Mouse (Mus musculus): Measurements from ENCODE around the gene Steap3.

Steap3 gene

DNA sequence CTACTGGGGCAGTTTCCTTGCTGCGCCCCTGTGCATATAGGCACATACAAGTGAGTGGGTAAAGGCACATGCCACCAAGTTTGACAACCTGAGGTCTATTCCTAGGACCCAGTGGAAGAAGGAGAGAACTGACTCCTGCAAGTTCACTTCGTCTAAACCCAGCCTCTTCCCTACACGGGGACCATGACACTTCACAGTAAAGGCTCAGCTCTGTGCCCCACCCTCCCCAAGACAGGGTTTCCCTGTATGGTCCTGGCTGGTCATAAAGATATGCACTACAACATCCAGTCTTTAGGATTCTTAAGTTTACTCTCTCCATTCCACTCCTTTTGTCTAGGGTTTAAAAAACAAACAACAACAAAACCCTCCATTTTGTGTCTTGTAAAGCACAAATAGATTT is 21.9 kb downstream of the Steap3 start:
- DNase-seq (ENCODE audit: low spot score): no peak

DNA sequence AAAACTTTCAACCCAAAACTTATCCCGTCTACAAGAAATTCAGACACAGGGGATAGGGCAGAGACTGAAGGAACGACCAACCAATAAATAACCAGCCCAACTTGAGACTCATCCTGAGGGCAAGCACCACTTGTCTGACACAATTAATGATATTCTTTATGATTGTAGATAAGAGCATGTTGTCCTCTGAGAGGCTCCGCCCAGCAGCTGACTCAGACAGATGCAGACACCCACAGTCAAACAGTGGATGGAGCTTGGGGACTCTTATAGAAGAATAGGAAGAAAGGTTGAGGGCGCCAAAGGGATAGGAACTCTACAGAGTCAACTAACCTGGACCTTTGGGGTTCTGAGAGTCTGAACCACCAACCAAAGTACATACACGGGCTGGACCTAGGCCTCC is 22.7 kb downstream of the Steap3 start:
- no peak for DNase-seq (ENCODE audit: low spot score)

DNA sequence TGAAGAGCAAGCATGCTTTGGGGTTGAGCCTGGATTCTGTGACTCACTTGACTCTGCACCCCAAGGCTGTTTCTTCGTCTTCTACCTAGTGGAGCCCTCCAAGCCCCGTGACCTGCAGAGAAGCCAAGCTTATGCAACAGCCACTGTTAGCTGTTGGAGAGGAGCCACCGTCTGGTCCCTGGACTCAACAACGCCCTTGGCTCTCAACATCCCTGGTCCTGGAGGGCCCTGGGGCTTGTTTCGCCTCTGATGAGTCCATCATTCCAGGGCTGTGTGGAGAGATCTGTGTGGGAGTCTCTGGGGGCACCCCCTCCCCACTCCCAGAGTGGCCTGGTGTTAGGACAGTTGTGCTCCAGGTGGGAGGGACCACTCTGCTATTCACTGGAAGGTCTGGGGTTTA is 24.3 kb downstream of the Steap3 start:
- DNase-seq (ENCODE audit: low spot score): peak; percentile 52

DNA sequence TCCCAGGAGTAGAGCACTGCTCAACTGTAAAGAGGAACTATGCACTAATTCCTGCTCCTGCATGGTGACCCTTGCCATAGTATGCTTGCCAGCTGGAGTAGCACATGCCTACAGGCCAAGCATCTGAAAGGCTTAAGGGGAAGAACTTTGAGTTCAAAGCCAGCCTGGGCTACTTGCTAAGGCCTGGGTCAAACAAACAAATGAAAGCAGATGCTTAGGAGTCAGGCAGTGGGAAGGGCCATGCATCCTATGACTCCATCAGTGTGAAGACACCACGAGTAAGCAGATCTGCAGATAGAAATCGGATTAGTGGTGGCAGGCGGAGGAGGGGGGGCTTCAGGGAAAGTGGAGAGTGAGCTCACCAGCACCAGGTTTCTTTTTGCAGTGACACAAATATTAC is 25.2 kb downstream of the Steap3 start:
- no peak for DNase-seq (ENCODE audit: low spot score)

DNA sequence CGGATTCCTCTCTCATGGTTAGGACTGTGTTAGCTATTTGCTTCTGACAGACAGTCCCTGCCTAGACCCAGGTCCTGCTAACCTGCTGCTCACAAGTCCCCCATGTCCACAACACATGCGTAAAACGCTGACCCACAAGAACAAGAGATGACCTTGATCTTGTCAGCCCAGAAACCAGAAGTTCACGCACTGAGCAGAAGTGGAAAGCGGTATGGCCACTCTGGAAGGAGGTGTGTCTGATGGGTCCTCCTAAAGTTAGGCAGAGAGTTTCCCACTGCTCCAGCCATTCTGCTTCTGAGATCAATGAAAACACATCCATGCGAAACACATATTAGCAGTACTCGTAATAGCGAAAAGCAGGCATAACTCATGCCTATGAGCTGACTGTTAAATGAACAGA is 25.6 kb downstream of the Steap3 start:
- no peak for DNase-seq (ENCODE audit: low spot score)

DNA sequence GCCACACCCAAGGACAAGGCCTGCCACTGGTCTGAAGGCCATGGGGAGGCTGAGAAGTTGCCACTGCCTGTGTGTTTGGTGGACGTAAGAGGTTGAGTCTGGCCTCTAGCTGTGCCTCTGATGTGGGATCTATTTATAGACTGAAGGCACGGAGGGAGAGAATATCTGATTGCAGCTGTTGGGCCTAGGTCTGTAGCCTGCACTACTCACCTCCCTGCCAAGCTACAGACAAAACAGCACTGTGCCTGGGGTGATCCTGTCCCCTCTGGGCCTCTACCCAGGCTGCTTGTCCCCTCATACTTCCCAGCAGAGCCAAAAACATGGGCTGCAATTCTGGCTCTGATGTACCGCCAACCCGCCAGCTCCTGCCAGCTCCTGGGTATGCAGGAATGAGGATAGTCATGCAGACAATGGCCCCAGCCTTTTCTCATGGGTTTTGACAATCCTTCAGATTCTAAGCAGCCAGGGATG is 26.8 kb downstream of the Steap3 start:
- no peak for DNase-seq (ENCODE audit: low spot score)

DNA sequence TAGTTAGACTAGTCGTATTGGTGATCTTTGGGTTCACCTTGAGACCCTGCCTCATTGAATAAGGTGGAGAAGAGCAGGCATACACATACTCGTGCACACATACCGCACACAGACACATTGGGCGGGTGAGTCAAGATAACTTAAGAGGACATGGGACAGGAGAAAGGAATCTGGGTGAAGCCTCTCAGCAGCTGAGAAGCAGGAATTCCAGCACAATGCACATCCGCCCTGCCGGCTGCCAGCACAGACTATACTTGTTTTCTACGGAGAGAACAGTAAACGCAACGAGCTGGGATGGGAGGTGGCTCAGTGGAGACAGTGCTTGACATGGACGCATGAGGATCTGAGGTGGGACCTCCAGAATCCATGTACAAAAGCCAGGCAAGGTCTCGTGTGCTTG is 27.9 kb downstream of the Steap3 start:
- no peak for DNase-seq (ENCODE audit: low spot score)

DNA sequence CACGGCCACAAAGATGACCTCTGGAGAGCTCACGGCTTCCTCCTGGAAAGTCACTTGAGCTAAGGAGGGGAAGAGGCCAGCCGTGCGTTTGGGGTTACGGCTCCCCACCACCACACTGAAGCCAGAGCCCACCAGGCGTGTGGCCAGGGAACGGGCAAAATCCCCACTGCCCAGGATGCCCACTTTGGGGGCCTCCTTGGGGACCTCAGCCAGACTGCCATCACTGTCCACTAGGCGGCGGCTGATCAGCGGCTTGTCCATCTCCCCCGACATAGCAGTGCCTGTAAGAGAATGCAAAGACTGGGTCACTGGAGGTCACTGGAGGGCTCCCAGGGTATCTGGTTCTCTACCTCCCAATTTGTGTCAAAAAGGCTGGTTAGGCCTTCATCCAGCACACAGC is 28.5 kb downstream of the Steap3 start:
- no peak for DNase-seq (ENCODE audit: low spot score)

DNA sequence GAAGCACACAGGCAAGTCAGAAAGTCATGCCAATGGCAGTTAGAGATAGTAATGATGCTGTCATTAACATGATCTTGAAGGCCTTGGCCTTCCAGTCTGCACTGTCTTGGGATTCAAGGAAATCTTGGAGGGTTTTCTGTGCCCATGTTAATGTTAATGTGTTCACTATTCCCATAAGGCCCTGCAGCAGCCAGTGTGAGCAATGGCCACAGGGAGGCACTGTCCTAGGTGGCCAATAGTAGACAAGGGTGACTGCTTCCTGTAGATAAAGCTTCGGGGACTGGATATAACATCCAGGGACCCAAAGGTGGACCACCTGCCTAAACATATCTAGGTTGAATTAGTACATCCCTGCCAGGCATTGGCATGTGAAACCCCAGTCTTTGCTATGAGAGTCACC is 35.4 kb downstream of the Steap3 start:
- no peak for DNase-seq (ENCODE audit: low spot score)

DNA sequence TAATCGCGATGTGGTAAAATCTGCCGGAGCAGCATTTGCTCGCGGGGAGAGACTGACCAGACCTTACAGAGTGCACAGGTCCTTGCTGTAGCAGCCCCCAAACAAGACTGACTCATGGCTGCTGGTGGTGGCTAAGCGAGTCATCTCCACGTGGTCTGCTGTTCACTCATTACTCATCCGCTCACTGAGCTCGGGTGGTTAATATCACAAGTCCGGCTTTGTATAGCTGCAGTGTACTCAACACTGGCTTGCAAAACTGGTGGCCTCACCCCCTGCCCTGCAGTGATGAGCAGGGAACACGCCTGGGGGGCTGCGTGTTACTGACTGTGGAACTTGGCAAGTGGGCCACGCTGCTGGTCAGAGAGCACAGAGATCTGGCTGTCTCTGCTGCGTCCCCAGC is 36.1 kb downstream of the Steap3 start:
- DNase-seq (ENCODE audit: low spot score): no peak

DNA sequence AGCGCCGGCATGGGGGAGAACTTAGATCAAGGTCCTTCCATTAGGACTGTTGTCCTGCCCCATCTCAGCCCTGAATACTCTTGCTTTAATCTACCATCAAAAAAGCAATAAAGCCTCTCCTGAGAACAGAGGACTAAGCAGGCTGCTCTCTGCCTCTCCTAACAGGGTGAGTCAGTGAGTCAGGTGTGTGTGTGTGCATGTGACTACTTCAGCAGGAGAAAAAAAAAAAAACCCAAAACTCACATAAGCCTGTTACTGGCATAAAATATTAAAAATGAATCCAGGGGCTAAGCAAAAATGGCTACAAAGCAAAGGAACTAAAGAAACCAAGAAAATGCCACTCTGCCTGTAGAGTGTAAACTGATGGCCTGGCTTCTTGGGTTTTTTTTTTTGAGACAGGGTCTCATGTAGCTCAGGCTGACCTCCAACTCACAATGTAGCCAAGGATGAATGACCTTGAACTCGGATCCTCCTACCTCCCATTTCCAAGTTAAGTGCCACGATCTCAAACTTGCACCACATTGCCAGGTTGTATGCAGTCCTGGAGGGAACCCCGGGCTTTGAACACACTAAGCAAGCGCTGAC is 36.8 kb downstream of the Steap3 start:
- no peak for DNase-seq (ENCODE audit: low spot score)

DNA sequence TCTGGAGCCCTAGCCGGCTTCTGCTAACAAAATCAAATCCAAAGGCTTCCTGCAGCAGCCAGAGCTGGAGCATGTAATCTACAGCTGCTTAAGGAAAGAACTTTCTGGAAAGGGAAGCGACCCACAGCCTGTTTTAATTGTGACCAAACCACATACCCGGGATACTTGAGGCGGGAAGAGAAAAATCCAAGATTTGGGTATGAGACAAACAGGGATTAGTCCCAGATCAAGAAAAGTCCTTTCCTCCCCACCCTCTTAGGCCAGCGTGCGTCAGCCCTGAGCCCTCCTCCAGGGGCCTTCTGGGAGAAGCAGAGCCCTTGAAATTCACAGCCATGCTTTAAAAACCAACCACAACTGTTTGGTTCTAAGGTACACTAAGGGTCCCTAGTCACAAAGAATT is 40.3 kb downstream of the Steap3 start:
- DNase-seq (ENCODE audit: low spot score): no peak

DNA sequence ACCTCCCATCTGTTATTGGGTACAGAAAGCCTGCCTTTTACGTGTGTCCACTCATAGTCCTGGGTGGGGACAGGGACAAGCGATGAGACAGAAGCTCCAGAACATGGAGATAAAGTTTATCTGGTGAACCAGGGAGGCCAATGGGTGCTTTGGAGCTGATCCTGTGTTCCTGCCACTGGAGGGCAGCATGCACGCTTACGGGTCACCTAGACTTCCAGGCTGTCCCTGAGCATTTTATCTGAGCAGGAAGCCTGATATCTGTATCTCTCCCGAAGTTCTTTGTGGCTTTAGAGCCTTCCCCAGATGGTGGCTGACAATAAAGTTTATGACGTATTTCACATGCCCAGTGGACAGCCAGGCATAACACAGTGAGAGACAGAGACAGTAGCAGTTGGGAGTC is 41.2 kb downstream of the Steap3 start:
- no peak for DNase-seq (ENCODE audit: low spot score)

DNA sequence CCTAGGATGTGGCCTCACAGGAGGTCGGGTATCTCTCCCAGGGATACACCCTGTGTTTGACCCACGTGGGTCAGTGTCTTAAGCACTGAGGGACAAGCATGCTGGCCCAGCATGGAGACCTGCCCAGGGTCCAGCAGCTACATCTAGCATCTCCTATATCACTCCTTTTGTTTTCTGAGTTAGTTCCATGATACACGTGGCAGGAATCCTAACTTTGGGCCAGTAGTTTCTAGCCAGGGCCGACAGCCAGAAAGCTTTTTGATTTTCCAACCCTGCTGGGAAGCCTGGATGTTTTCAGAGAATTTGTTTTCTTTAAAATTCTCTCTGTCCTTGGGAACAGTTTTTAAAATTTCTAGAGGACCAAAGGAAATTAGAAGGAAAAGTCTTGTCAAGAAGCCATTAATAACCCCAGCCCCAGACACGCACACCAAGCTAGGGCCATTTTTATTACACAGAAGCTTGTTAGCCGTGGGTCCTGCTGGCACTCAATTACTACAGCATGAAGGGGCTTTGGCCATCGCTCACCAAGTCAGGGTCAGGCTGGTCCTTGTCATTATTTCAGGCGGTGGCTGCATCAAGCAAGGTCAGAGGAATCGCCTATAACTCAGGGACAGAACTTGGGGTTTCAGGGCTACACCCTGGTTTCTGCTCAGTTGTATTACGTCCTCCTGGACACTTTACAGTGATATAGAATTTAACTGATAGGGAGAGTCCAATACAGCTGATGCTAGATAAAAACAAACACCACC is 42.6 kb downstream of the Steap3 start:
- no peak for DNase-seq (ENCODE audit: low spot score)

DNA sequence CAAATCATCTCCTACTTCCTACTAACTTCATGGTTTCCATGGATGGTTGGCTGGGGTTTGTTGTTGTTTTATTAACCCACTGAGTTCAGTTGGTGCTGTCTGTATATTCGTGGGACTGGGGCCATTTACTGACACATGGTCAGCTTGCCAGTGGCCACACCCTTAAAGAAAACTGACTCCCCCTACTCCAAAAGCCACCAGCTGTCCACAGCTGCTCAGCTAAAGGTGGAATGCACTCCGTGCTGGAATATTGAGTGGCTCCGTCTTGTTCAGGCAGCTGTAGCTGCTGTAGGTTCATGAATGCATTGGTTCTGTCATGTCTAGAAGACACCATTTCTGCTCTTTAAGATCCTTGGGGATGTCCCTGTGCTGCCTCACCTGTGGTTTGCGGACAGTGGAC is 48.9 kb downstream of the Steap3 start:
- DNase-seq (ENCODE audit: low spot score): no peak

DNA sequence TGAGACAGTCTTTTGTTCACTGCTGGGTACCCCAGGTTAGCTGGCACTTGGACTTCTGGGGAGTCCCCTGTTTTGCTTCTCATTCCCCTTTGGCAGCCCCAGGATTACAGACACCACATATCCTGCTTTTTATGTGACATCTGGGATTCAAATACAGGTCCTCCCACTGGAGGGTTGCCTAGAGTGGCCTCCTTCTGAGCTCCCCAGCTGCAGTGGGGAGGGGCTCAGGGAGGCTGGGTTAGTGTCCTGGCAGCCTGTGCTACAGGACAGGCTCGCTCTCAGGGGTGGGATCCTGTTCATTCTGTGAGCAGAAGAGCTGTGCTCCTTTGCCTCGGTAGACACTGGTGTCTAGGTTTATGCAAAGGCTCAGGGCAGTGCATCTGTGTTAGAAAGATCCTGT is 51.2 kb downstream of the Steap3 start:
- DNase-seq (ENCODE audit: low spot score): no peak

DNA sequence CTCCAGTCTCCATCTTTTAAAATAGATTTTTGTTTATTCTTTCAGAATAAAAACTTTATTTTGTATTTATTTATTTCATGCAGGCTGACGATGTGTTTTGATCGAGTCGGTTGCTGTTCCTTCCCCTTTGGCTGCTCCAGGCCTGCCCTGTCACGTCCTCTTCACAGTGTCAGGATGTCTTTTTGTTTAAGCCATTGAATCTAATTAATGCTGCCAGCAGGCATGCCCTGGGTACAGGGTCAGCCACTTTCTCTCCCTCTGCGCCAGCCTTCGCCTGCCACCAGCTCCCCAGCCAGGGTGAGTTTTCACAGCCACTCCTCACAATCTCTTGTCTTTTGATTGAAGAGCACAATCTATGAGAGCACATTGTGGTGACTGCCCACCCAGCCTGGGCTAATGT is 51.7 kb downstream of the Steap3 start:
- no peak for DNase-seq (ENCODE audit: low spot score)

DNA sequence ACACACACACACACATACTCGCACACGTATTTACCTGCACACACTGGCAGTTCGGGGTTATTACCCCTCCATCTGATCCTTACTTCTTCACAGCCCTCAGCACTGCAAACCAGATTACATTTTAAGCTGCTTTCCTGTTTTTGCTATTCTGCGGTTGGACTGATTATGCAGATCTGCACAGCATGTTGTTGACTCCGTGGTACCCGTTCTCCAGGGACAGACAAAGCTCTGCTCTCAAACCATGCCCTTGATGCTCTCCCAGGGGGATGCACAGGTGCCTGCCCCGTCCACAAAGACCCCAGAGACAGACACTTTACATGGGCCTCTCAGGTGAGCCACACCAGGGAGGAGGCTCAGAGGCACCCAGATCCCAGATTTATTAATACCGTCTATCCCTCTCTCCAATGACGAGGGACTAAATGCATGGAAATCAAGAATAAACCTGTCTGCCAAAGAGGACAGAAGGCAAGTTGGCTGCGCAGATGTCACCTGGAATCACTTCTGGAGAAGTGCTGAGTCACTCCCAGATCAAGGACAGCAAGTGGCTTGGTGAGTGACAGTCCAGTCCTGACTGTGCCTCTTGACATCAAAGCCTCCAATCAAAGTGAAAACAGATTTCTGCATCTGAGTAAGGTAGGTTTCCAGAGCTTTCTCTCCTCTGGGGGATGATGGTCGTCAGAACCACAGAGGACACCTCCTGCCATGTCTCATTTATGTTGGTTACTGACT is 63.8 kb downstream of the Steap3 start:
- no peak for DNase-seq (ENCODE audit: low spot score)

DNA sequence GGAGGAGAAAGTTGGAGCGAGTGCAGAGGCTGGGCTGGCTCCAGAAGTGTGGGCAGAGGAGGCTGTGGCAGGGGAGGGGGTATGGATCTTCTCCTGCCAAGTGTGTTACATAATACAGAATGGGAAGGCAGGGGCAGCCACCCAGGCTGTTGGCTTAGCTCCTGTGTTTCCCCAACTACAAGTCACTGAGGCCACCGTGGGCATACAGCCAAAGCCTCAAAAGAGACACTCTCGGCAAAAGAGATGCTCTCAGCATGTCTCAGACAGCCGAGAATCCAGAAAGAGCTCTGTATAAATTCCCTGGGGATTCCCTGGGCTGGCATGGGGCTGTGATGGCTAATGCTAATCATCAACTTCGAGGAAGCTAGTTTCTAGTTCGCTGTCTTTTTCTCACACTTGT is 64.9 kb downstream of the Steap3 start:
- no peak for DNase-seq (ENCODE audit: low spot score)

DNA sequence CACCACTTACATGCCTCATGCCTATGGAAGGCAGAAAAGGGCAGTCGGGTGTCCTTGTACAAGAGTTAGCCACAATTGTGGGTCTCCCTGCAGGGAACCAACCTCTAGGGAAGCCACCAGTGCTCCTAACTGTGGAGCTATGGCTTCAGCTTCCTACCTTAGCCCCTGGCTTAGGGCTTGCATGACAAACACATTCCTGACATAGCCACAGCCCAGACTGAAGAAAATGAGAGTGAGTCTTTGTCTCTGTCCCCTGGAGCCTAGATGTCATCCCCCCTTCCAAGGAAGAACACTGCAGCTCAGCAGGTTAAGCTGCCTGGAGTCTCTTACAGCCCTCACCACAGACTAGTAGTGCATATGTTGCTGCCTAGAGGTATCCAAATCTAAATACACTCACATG is 67.7 kb downstream of the Steap3 start:
- DNase-seq (ENCODE audit: low spot score): no peak

DNA sequence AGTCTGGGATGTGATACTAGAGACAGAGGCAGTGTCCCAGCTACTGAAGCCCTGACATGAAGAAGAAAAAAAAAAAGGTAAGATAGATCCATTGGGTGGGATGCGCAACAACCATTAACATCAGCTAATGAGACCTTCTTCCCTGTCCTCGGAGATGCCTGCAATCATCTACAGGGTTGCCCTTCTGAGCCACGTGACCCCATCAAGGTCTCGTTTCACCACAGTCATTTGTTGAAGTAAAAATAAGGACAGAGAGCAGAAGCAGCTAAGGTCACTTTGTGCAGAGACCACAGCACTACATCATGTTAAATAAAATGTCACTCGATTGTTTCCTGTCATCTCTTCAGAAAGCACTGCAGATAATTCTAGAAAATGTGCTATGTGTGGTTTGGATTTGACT is 68.7 kb downstream of the Steap3 start:
- DNase-seq (ENCODE audit: low spot score): no peak

DNA sequence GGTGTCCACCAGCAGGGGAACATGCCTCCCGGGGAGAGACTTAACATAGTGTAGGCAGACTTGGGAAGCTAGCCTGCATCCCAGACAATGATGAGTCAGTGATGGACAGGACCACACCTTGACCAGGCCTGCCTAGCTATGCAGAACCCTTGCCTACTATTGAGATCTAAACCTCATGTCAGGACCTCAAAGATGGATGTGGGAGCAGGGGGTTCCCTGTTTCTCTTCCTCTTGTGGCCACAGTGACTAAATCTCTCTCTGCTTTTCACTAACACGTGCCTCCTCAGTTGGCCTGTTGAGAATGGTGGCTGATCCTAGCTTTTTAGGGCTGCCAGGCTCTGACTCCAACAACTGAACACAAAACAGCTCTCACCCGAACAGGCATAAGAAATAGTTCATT is 70.0 kb downstream of the Steap3 start:
- no peak for DNase-seq (ENCODE audit: low spot score)

DNA sequence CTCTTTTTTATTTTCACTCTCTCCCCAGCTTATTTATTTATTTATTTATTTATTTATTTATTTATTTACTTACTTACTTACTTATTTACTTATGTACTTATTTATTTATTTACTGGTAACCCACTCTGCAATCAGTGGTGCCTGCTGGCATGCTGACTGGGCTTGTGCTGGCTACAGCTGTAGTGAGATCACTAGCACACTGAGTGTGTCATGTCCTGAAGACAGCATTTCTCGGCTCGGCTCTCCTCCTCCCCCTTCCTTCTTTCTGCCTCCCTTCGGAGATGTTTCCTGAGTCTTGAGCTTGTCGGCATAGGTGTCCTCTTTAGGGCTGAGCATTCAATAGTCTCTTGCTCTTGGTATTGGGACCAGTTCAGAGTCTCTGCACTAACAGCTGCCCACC is 73.6 kb downstream of the Steap3 start:
- no peak for DNase-seq (ENCODE audit: low spot score)

DNA sequence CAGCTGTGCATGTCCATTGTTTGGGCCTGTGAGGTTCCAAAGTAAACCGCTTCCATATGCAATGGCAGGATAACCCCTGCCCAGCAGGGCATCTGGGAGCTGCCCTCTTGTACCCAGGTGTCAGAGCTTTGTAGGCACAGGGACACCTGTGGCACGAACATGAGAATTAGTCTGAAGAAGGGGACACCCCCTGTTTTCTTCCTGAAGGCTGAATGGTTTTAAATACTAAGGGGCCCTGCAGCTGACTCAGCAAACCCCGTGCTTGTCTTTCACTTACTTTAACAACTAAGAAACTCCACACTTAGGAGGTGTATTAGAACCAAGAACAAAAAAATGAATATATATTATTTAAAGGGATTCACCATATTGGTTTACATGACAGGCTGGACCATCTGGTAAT is 74.4 kb downstream of the Steap3 start:
- no peak for DNase-seq (ENCODE audit: low spot score)

Measured in ovary, postnatal 10 days (tissue).